Mouse (Mus musculus) ES-Bruce4 (cell line): ENCODE measurements around the gene Impg1. TPM values are rescaled to one million over a fixed set of nuclear protein-coding genes. Genes with fewer than 3 reads are reported as not detected.

ENCODE experiments used
- H3K27ac ChIP-seq: 2 replicates; pipeline ENCODE4 v1.5.1; 2012; ENCODE audit warnings: low read length, inconsistent platforms; ENCODE audit not compliant: insufficient read depth
- H3K27me3 ChIP-seq: 2 replicates; pipeline ENCODE4 v1.6.1; 2012; ENCODE audit warnings: mild to moderate bottlenecking, low read length, inconsistent platforms; ENCODE audit not compliant: control insufficient read depth, poor library complexity, insufficient read depth, severe bottlenecking
- H3K36me3 ChIP-seq: 2 replicates; pipeline ENCODE4 v1.6.1; 2012; ENCODE audit warnings: inconsistent platforms, mild to moderate bottlenecking, low read length, moderate library complexity; ENCODE audit not compliant: control insufficient read depth, poor library complexity, insufficient read depth, severe bottlenecking
- H3K4me1 ChIP-seq: one replicate; pipeline ENCODE4 v1.8.1; 2011; ENCODE audit warnings: low read length; ENCODE audit not compliant: control insufficient read depth, insufficient read depth
- H3K4me3 ChIP-seq: 2 replicates; pipeline ENCODE4 v1.5.1; 2011; ENCODE audit warnings: low read depth, mild to moderate bottlenecking, low read length
- H3K9ac ChIP-seq: 2 replicates; pipeline ENCODE4 v1.6.1; 2012; ENCODE audit warnings: low read depth, mild to moderate bottlenecking, inconsistent platforms; ENCODE audit not compliant: poor library complexity, severe bottlenecking
- H3K9me3 ChIP-seq: replicated peaks from 2 replicates; pipeline ENCODE4 v1.6.1; 2012; ENCODE audit warnings: mild to moderate bottlenecking, low read length, inconsistent platforms; ENCODE audit not compliant: control insufficient read depth, poor library complexity, insufficient read depth, severe bottlenecking
- CTCF ChIP-seq: IDR thresholded peaks from one replicate; pipeline ENCODE4 v1.8.1; 2011; ENCODE audit warnings: low read depth, low read length
- EP300 ChIP-seq: IDR thresholded peaks from 2 replicates; pipeline ENCODE4 v1.6.1; 2011; ENCODE audit warnings: low read depth, low read length; ENCODE audit not compliant: insufficient read depth
- POLR2A ChIP-seq: IDR thresholded peaks from one replicate; pipeline ENCODE4 v1.8.1; 2011; ENCODE audit warnings: low read length; ENCODE audit not compliant: insufficient read depth
- polyA plus RNA-seq: library from polyadenylated mRNA; stranded (reverse); fragments of >200 nt; gene quantifications from 2 replicates; pipeline ENCODE4 v1.2.4, GENCODE M21; 2011; ENCODE audit warnings: low read depth; ENCODE audit not compliant: missing spikeins, insufficient read depth, insufficient read length

The Impg1 gene
- polyA plus RNA-seq, 1 experiment = not detected

DNA sequence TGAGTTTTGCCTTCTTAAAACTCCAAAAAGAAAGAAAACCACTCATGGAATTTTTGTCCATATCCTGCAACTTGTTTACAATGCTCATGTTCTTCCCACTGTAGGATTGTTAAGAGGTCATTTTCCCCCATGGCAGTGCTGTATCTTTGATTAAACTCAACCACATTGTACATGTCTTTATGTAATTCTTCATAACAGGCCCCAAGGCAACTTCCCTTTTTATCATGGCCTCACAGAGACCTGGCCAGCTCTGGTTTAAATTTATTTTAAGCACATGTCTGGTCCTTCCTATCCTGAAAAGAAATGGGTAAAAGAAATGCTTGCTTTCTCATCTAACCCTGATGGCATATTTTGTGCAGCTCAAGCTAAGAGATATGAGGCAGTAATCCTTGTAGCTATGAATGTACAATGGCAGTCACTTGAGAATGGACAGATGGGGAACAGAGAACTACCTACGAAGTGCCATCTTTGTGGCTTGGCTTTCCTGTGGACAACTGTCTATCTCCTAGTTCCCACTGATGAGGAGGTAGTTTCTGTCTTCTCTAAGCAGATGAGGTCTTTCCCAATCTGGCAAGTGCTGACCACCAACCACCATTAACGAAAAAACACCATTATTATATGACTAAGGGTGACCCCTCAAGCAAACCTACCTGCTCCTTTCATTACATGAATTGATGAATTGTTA is 97.6 kb downstream of the Impg1 start:
- H3K36me3 ChIP-seq = no peaks in the 10 kb centered on the region
- no peak for TF ChIP-seq POLR2A
- no peak for TF ChIP-seq CTCF
- TF ChIP-seq EP300 = no peak
- H3K9me3 ChIP-seq = peaks cover 4% of the 10 kb centered on the region

DNA sequence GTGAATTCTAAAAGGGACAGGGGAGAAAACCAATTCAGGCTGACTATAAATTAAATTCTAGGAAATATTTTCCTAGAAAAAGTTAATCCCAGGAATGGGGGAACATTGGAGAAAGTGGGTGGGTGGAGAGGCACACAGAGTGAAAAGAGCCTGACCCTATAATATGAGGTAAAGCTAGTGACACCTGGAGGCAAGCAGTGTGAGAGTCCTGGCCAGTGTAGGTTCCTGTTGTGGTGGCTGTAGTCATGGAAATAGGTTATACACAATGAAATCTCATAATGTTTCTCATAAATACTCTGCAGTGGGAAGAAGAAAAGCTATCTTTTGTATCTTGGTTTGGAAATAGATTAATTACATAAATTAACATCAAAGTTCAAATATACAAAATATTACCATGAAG is 105.2 kb downstream of the Impg1 start:
- Histone ChIP-seq H3K9ac (no peak overlapping the region), H3K27me3 (no peaks in the 10 kb centered on the region), H3K4me3 (no peak overlapping the region), H3K27ac (no peak overlapping the region), H3K36me3 (no peaks in the 10 kb centered on the region), H3K4me1 (no peaks in the 10 kb centered on the region), H3K9me3 (no peaks in the 10 kb centered on the region)
- no peak for TF ChIP-seq POLR2A
- TF ChIP-seq EP300 = no peak
- TF ChIP-seq CTCF = no peak

More for the DNA sequence above, 97.6 kb downstream of the Impg1 start:
- Histone ChIP-seq H3K27me3 (no peaks in the 10 kb centered on the region), H3K27ac (no peak overlapping the region), H3K4me3 (no peak overlapping the region), H3K9ac (no peak overlapping the region), H3K4me1 (no peaks in the 10 kb centered on the region)

DNA sequence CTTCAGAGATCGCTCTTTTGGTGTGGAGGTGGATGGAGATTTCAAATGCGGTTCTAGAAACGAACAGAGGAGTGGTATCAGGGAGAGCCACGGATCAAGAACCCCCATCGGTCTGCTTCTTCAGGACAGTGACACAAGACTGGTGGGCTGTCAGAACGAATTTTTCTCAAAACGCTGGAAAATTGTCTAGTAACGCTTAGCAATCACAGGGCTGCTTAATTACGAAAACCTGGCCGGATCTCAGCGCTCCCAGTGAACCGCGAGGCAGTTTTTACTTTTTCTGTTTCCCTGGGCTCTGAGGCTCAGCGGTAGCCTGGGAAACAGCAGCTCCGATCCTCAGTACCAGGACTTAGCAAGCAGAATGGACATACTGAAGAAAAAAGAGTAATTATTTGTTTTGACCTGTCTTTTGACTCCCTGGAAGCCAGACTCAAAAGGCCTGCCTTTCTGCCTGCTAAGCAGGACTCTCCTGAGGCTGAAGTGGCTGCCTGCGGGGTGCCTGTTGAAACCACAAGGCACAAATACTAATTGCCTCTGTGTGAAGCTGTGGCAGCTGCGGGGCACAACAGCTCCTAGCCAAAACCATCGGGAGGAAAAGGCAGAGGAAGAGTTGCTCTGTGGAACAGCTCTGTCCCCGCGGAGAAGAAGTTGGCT is 113.5 kb downstream of the Impg1 start:
- Histone ChIP-seq H3K9ac (no peak overlapping the region), H3K4me1 (no peaks in the 10 kb centered on the region), H3K9me3 (no peaks in the 10 kb centered on the region), H3K4me3 (no peak overlapping the region), H3K36me3 (no peaks in the 10 kb centered on the region), H3K27ac (no peak overlapping the region), H3K27me3 (peaks cover 2% of the 10 kb centered on the region; the same call in 1 of the 2 replicates)
- no peak for TF ChIP-seq POLR2A
- TF ChIP-seq EP300 = no peak
- TF ChIP-seq CTCF = no peak

DNA sequence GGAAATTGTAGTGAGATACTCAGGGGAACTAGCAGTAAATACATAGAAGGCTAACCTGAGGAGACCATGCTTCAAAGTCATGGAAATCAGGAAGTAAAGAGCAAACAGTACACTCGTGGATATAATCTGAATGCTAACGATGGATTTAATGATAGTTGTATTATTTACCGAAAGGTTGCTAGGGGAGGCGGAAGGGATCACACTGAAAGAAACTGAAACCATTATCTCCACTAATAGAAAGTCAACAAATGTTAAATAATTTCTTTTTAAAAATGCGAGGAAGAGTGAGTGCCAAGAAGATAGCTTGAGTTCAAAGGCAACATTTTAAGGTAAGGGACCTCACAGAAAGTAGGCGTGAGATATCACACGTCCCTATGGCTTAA is 114.0 kb downstream of the Impg1 start:
- no peak overlapping the region for H3K27ac ChIP-seq
- TF ChIP-seq CTCF (no peak), POLR2A (no peak), EP300 (no peak)
- H3K4me1 ChIP-seq = no peaks in the 10 kb centered on the region
- no peaks in the 10 kb centered on the region for H3K9me3 ChIP-seq
- H3K9ac ChIP-seq = no peak overlapping the region
- H3K36me3 ChIP-seq = no peaks in the 10 kb centered on the region
- H3K4me3 ChIP-seq = no peak overlapping the region
- peaks cover 2% of the 10 kb centered on the region; the same call in 1 of the 2 replicates for H3K27me3 ChIP-seq

DNA sequence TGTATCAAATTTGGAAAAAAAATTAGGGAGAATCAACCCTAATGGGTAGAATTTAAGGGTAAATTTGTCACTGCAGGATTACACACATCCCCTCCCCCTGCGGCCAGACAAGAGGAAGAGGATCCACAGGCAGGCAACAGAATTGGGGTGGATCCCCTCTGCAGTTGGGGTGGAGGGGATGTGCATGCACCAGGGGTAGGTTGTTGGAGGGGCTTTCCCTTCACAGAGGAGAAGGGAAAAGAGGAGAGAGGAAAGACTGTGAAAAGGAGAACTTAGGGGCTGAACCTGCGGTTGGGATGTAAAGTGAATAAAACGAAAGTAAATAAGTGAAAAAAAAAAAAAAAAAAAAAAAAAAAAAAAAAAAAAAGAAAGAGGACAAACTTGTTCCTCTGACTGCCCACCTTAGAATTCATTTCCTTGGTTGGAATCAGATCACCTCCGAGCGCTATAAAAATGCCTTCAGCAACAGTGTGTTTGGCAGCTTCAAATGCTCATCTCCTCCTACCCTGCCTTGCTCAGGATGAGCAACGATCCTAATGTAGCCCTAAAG is 120.8 kb downstream of the Impg1 start:
- no peak overlapping the region for H3K9ac ChIP-seq
- H3K4me3 ChIP-seq = no peak overlapping the region
- no peaks in the 10 kb centered on the region; the same call in 1 of the 2 replicates for H3K27me3 ChIP-seq
- H3K9me3 ChIP-seq = no peaks in the 10 kb centered on the region
- TF ChIP-seq EP300 = no peak
- no peak for TF ChIP-seq CTCF
- TF ChIP-seq POLR2A = no peak
- no peaks in the 10 kb centered on the region for H3K36me3 ChIP-seq
- H3K4me1 ChIP-seq = no peaks in the 10 kb centered on the region
- no peak overlapping the region for H3K27ac ChIP-seq

DNA sequence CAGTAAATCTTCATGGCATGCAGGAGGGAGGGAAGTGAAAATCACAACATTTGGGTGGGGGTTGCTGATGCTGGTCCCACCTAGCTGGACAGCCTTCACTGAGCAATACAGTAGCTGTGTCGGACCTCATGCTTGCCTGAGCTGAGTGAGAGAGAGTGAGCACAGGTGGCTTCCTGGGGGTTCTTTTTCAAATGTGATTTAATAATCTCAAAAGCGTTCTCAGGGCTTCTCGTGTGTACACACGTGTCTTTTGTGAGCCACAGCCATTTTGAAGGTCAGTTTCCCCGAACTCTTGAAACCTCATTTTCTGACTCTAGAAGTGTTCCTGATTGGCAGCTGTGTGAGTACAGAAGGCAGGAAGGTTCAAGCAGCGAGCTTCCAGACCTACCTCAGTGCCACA is 122.8 kb downstream of the Impg1 start:
- Histone ChIP-seq H3K27me3 (no peaks in the 10 kb centered on the region; the same call in 1 of the 2 replicates), H3K27ac (no peak overlapping the region), H3K9me3 (no peaks in the 10 kb centered on the region), H3K9ac (no peak overlapping the region), H3K4me3 (no peak overlapping the region), H3K36me3 (no peaks in the 10 kb centered on the region), H3K4me1 (no peaks in the 10 kb centered on the region)
- TF ChIP-seq EP300 (no peak), POLR2A (no peak), CTCF (no peak)
